Mouse (Mus musculus) urinary bladder, postnatal 36 days (tissue): ENCODE measurements around the gene Carmil1.

Source experiments
- DNase-seq, 2 experiments: peaks; one replicate each; pipeline ENCODE4 v3.0.0; 2022; ENCODE audit warnings: low spot score in 2 of 2, mixed read lengths in 1 of 2

Gene Carmil1

DNA sequence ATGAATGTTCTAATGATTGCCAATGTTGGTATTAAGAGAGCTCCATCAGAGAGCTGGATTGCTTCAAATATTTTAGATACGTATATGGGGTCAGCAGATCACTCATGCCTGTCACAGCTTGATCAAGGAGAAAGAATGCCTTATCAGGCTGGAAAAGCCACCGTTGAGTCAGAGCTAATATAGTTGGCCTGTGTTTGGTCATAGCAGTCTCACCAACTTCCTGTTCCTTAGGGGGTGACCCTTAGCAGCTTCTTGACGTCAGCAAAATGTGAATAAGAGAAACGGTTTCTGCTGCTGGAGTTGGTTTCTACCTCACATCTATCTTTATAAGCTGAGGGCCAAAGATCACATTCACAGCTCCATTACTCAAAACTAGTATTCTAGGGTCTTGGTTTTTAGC is 176.6 kb downstream of the Carmil1 start:
- DNase-seq: peak in 1 of 2 experiments; percentile 8

DNA sequence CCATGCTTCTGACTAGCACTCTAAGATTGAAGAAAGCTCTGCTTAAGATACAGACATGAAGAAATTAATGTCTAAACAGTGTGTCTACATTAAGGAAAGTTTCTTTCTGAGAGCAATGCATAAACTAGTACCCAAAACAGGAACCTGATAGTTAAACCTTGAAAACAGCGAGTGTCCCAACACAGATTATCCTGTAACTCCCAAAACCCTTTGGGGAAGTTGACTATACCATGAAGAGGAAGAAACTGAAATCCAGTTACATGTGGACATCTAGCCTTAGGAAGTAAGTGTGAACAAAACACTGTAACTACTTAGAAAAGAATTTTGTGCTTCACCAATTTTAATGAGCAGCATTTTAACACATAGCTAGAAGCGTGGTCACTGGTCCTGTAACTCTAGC is 177.4 kb downstream of the Carmil1 start:
- no peak for DNase-seq

DNA sequence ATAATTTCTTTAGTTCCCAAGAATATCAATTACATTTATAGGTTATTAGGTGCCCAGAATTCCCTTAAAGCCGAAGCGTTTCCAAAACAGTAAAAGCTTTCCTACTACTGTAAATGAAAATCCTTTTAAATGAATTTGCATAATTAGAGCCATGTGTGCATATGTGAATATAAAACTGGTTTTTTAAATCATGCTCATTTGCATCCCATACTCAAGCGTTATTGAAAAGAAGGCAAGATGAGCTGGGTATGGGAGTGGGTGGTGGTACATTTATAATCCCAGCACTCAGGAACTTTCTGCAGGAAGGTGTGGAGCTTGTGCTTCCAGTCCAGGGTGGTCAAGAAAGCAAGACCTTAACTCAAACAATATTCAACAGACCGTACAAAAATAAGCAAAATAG is 178.3 kb downstream of the Carmil1 start:
- DNase-seq: no peak

DNA sequence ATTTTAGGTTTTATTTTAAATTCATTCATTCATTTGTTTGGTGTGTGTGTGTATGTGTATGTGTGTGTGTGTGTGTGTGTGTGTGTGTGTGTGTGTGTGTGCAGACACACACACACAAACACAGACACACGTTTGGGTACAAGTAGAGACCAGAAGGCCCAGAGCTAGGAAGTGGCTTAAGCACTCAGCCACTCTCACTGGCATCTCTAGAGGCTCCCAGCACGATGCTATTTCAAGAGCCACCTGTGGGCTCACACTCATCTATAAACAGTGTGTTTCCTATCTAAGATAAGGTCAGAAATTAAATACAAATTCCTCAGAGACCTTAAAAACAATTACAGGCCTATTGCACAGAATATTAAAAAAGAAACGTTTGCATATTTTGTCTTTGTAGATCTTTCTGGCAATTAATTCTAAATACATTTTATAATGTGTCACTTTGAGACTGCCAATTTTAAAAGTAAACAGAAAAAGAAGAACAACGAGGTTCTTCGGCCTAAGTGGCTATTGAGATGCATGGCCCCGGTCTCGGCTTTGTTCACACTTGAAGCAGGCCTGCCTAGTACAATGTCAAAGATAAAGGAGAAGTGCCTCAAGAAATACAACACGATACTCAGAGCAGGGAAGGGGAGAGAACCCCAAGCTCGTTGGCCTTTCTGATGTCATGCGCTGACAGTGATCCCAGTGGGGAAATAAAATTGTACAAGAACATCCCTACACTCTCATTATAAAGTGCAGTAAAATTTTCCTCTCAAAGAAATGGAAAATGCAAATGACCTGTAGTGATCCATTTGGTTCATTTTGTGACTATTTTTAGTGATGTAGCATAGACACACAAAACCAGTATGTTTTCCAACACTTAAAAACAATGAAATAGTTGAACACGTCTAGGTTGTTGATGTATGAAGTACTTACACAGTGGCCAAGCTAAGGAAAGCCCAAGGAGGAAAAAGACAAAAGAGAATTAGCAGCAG is 179.2 kb downstream of the Carmil1 start:
- no peak for DNase-seq

DNA sequence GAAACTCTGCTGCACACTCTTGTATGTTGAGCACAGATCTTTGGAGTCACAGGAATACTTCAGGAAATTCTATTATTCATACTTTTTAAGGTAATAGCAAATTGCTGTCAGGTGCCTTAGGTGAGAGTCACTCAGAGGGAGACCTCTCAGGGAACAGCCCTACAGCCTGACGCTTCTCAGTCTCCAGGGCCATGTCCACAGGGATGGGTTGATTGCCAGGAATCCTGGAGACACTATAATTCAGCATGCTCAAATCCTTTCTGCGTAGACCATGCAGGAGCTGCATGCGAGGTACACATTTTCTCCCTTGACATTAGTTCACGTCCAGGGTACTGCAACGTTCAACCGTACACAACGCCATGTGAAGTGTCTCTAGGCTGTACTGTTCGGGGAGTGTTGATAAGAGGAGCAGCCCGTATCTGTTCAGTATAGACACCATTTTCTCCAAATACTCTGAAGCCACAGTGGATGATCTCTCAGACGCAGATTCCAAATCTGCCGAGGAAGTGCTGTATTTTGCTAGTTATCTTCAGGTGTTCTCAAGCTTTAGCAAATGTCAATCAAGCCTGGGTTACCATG is 180.0 kb downstream of the Carmil1 start:
- no peak for DNase-seq

DNA sequence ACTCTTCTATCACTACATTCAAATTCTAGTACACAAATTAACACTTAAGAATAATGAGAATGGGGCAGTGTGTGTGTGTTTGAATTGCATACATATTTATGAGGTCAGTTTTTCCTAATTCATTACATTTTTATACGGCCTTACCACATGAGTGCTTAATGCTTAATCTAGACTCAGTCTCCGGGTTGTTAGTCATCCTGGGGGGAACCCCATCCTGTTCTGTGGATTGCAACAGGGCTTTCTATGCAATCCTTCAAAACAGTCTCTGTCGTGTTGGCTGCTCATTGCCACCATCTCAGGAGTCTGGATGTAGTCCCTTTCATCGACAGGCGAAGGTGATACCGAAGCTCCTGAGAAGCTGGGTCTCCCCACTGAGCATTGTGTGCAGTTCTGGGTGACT is 184.0 kb downstream of the Carmil1 start:
- no peak for DNase-seq

DNA sequence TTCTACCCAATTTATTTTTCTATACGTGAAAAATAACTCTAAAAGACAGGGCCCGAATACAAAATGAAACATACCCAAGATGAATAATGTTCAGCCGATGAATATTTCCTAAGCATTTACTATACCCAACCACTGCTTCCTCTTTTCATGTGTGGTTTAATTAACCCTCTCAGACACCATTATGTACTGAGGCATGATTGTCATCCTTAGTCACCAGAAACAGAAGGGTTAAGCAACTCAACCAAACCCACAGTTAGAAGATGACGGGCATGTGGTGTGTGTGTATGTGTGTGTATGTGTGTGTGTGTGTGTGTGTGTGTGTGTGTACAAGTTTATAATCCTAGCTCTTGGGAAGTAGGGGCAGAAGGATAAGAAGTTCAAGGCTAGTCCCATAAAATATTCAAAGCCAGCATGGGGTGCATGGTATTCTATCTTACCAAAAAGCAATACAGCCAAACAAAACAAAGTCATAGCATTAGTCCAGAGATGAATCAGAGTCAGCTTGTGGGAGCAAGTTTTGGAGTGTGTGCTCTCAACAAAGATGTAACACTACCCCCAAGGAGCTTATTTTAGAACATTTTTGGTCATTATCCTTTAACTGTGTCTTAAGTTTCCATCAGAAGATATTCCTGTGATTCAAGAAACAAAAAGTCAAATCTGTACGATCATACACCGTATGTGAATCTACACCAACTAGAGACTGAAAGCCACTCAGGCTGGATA is 185.6 kb downstream of the Carmil1 start:
- no peak for DNase-seq

DNA sequence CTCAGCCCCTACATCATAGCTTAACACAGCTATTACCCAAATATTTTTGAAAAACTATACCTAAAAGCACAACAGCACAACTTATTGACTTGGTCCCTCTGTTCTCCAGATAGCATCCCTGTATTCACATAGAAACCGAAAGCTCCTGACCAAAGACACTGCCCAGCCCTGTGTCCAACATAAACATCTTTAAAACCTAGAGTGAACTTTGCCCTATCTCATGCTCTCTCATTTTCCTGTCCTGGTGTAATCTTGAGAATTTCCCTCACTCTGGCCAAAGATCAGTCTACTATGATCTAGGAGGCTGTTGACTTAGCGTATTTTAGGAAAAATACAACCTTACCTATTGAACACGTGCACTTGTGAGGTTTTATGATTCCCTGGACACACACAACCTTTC is 187.5 kb downstream of the Carmil1 start:
- no peak for DNase-seq

DNA sequence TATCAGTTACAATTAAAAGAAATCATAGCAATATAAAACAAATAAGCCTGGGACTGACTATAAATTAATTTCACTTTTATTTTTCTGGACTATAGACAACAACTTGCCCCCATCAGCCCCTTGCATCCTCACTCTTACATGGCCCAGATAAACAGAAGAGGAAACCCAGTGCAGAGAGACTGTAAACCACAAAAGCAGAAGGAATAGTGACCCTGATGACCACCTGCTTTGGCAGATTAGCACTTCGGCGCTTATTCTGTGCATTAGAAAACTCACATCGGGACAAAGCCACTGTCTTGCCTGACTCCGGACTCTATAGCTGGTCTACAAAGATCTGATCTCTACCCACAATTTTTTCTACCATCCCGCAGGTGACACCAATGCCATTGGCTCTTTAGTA is 188.5 kb downstream of the Carmil1 start:
- no peak for DNase-seq

DNA sequence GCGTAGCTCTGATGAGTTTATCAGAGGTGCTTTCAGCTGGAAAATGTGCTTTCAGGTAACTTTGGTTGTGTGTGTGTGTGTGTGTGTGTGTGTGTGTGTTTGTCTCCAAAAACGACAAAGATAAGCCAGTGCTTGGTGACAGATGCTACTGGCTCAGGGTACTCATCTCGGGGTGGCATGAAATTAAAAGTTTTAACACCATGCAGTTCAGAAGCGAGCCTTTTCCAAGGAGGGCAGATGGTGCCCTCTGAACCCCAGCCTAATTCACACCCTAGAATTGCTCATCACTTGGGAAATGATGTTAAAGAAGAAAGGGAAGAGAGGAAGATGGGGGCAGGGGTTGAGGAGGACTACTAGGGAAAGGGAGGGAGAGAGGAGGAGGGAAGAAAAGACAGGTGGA is 198.4 kb downstream of the Carmil1 start:
- no peak for DNase-seq

DNA sequence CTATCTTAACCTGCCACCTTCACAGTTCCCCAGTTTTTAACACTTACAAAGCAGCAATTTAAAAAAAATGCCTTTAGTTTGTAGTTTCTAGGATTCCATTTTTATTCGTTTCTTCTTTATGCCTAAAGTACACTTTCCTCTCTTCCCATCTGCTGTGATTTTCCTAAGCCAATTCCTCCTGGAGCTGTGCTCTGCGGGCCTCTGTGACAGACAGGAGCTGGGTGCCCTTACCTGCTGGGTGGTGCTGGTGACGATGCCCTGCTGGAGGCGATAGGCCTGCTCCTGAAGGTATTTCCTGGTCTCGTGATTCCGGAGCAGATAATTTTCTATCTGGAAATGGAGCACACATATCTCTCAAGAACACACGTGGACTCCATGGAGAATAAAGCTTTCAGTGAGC is 198.9 kb downstream of the Carmil1 start:
- no peak for DNase-seq

DNA sequence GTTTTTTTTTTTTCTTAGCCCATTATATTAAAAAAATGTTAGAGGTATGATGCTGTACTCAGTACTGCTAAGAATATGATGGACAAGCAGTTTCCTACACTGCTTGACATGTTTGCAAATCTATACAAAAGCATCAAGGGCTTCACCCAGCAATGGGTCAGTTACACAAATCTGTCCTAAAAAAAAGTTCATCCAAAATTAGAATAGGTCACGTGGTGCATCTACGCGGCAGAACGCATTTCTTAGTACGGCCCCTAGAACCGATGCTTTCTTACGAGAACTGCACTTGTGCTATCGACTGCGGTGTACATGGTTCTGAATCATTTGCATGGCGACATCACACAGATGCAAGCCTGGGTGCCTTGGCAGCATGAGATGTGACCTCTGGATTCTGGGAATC is 208.0 kb downstream of the Carmil1 start:
- DNase-seq: no peak

DNA sequence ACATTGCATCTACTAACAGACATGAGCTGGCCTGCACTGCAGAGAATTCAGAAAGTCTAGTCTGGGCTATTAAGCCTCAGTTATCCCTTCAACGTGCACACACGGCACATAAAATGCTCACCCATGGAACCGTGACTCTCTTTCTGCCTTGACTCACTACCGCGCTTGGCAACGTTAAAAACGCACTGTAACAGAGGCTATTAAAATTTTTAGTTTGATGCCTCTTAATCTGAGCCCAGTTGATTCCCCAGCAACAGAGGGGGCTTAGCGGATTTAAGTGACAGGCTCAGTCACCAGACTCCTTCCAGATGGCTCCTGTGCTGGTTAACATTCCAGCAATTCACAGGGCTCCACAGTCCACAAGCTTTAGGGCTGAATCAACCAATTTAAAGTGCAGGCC is 213.0 kb downstream of the Carmil1 start:
- DNase-seq: no peak

DNA sequence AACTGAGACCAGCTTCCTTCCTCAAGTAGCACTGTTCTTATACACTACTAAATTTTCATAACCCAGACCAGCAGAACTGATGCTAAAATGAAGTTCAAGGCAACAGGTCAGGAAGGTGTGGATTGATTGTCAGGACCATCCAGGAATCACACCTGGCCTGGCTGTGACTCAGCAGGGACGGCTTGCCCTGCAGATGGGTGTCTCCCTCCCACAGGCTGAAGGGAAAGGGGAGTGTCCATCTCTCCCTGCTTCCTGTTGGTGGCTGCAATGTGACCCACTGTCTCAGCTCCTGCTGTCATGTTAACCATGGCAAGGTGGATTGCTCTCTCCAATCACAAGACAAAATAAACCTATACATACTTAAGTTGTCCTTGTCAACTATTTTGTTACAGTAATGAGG is 215.1 kb downstream of the Carmil1 start:
- DNase-seq: no peak

DNA sequence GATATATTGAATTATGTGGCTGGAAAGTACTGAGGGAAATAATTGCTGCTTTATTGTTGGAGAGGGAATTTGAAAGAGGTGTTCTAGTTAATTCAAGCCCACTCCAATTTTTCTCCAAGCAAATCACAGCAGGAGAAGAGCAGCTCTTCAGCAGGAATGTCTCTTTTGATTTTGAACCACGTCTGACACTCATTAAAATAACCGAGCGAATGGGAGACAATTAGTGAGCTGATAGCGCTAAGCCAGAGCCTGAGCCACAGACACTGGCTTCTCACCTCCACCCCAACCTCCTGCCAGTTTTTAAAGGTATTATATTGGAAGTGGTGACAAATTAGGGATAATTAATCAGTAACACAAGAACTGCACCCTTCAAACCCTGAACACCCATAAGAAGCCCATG is 217.8 kb downstream of the Carmil1 start:
- DNase-seq: no peak

DNA sequence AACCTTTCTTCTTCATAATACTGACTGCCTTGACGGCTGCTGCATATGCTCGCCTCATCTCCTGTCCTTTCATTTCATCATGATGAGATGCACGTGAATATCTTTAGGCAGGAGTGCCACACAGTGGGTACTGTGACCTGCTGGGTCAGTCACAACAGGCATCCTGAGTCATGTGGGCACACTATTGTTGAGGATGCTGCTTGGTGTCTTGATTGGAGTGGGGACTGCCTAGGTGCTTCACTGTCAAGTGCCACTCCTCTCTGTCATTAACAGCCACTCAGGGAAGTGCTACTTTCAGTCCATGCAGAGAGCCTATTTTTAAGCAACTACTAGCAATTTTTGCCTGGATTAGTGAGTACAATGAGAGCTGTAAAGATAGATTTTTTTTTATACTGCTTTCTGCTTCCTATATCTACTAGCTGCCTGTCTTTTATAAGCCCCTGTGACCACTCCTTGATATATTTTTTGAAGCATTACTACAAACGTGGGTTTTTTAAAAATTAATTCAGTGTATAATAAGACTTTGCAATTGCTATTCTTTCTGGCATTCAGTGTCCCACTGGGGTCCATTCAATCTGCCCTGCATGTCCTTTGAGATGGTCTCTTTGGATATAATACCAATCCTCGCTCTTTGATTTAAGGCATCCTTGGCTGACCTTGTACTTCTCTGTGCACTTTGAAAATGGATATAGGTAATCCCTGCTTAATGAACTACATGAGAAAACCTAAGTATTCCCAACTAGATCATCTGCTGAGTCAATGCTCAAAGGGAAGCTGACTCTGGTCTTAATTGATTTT is 225.3 kb downstream of the Carmil1 start:
- no peak for DNase-seq

DNA sequence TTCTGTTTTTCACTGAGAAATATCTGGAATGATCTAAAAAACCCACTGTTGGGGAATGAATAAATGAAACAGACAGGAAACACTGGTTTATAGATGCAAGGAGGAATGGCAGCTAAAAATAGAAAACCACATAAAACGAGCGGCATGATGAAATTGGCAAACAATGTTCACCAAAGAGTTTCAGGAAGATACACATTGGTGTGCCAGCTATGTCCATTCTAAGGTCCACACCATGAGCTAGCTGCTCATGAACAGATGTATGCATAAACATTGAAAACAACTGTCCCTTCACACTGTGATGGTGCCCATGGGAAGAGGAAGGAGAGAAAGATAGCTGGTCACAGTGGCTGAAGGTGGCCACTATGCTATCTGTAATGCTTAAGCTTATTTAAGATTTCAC is 229.1 kb downstream of the Carmil1 start:
- no peak for DNase-seq

DNA sequence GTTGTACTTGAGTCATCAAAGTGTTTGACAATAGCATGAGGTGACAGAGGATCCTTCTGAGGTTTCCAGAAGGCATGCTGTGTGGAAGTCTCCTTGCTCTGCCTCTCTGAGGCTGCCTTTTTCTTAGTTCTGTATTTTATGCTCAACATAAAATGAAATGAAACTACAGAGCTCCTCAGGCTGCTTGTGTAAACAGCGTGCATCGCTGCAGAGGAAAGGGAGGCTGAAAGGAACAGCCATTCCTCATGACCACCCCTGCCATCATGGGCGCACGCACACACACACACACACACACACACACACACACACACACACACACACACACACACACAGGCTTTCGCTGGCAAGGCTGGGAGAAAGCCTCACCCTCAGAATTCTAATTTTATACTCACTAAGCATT is 230.3 kb downstream of the Carmil1 start:
- no peak for DNase-seq

DNA sequence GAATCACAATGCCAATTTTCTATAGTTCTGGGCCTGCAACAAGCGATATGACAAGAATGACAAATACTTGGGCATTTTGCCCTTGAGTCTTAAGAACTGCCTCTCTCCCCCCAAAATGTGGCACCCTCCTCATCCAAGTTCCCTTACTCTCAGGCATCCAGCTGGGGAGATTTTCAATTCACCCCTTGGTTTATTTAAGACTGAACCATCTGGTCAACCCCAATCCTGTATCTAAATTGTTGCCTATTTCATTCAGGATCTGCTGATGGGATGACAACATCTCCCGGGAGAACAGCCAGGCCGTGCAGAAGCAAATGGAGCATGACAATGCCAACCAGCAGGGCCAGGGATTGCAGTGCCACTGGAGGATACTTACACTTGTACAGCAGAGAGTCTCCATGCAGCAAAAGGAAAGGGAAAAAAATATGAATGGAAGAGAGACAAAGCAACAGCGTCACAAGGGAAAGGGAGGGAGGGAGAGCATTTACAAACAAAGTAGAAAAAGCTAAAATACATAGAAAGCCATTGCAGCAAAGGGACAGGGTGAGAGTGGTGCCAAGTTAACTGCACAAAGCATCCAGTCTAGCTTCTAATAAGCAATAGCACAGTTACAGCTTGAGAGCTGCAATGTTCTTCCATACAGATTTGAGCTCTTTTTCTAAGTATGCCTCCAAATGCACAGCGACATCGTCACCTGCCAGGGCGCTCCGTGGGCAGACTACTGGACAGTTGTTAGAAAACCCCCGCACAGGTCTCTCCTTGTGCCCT is 231.1 kb downstream of the Carmil1 start:
- peak in 1 of 2 experiments; percentile 13 for DNase-seq

DNA sequence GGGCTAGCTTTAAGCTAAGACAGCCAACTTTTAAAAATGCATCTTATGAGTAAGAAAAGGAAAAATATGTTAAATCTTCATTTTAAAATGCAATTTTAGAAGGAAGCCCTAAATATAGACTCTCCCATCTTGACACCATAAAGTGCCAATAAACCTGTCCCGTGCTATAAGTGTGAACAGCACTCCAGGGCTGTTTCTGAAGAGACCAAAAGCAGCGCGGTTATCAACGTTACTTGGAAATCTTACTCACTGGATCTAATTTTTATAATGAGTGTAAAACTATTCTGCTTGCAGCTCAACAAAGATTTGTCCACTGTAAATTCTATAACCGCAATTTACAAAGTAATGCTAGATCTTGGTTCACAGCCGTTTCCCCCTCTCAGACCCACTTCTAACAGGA is 232.0 kb downstream of the Carmil1 start:
- DNase-seq: no peak

DNA sequence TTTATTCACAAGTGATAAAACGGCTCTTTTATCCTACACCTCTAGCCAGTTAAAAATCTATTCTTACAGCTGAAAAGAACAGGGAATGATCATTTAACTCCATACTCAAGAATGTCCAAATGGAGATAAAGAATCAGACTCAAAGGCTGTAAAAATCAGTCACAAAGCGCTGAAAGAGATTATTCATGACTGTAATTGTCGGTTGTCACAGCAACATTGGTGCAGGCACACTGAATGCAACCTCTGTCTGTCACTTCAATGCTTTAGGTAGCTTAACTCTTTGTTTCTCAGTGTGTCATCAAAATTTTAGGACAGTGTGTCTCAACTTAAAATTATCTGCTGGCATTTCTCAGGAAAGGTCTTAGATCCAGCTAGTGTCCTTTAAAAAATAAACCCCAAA is 235.3 kb downstream of the Carmil1 start:
- DNase-seq: no peak
